Comparison of ENCODE assay signal across 24 mouse cellular contexts in genomic region chr19:36748996-36749395, GRCm38 (mm10). TPM values are rescaled to one million over a fixed set of nuclear protein-coding genes. Genes with fewer than 3 reads are reported as not detected.
DNase-seq lines count a peak whose midpoint lies in the region; ATAC-seq and TF ChIP-seq lines count a peak whose summit lies in the region.
"Had no signal": no experiment of that assay in that cellular context is flagged by ENCODE, and none has a peak within 500 bp of the region (broad histone marks: within the 10 kb centered on the region; RNA-seq: fewer than 3 reads in every experiment).

No protein-coding gene starts in this region.

- no peak for ATAC-seq in liver, postnatal 0 days
- ATAC-seq: activated CD4-positive, CD25-positive, alpha-beta regulatory T cell, adult 4 months; CD4-positive, CD25-positive, alpha-beta regulatory T cell, adult 4 months; forebrain, embryonic 13.5 days; forebrain, embryonic 15.5 days; Patski had no signal

- H3K27ac ChIP-seq in liver, adult 2 months (replicated peaks; ENCODE audit: insufficient read depth, low read depth, low read length), result no peak overlapping the region
- H3K27ac ChIP-seq in liver, postnatal 0 days (ENCODE audit: low read depth), result no peak overlapping the region
- H3K27ac ChIP-seq: embryonic facial prominence, embryonic 10.5 days; embryonic facial prominence, embryonic 12.5 days; forebrain, embryonic 13.5 days; forebrain, embryonic 15.5 days had no signal

- no peak for TF ChIP-seq EP300 in liver, postnatal 0 days (IDR thresholded peaks at IDR 0.05; ENCODE audit: low read depth)

- no peaks in the 10 kb centered on the region for H3K9me3 ChIP-seq in liver, postnatal 0 days (ENCODE audit: low read length)
- H3K9me3 ChIP-seq: embryonic facial prominence, embryonic 10.5 days; embryonic facial prominence, embryonic 12.5 days; forebrain, embryonic 13.5 days; forebrain, embryonic 15.5 days; G1E had no signal

- no peaks in the 10 kb centered on the region for H3K27me3 ChIP-seq in liver, adult 2 months (ENCODE audit: control insufficient read depth, insufficient read depth, low read length)
- no peaks in the 10 kb centered on the region for H3K27me3 ChIP-seq in liver, postnatal 0 days (ENCODE audit: insufficient read depth, low read length)
- H3K27me3 ChIP-seq: CH12.LX; embryonic facial prominence, embryonic 12.5 days; forebrain, embryonic 13.5 days; forebrain, embryonic 15.5 days had no signal

- no peaks in the 10 kb centered on the region for H3K36me3 ChIP-seq in liver, adult 2 months (ENCODE audit: control insufficient read depth, insufficient read depth, low read length)
- no peaks in the 10 kb centered on the region for H3K36me3 ChIP-seq in liver, postnatal 0 days (replicated peaks; ENCODE audit: insufficient read depth, low read length)
- H3K36me3 ChIP-seq: embryonic facial prominence, embryonic 10.5 days; embryonic facial prominence, embryonic 12.5 days; forebrain, embryonic 15.5 days; G1E had no signal

- no peak overlapping the region for H3K4me3 ChIP-seq in liver, adult 2 months (ENCODE audit: insufficient read depth, low read depth, low read length)
- H3K4me3 ChIP-seq in liver, postnatal 0 days (ENCODE audit: low read depth, low read length), result no peak overlapping the region
- H3K4me3 ChIP-seq: embryonic facial prominence, embryonic 10.5 days; embryonic facial prominence, embryonic 12.5 days; forebrain, embryonic 13.5 days; forebrain, embryonic 15.5 days had no signal

- no peak overlapping the region for H3K9ac ChIP-seq in liver, adult 2 months (ENCODE audit: low read depth, low read length)
- no peak overlapping the region for H3K9ac ChIP-seq in liver, postnatal 0 days (replicated peaks)
- H3K9ac ChIP-seq: embryonic facial prominence, embryonic 12.5 days; forebrain, embryonic 13.5 days; forebrain, embryonic 15.5 days had no signal

- TF ChIP-seq POLR2A in liver, adult 2 months (IDR thresholded peaks at IDR 0.05; ENCODE audit: extremely low read depth, insufficient read depth, low read length), result no peak

- H3K4me2 ChIP-seq in liver, postnatal 0 days (ENCODE audit: low read depth, low read length), result no peak overlapping the region
- H3K4me2 ChIP-seq: embryonic facial prominence, embryonic 12.5 days; forebrain, embryonic 13.5 days; forebrain, embryonic 15.5 days had no signal

- no peak for TF ChIP-seq CTCF in liver, adult 2 months (IDR thresholded peaks at IDR 0.05; ENCODE audit: low read depth, low read length)
- no peak for TF ChIP-seq CTCF in liver, postnatal 0 days (IDR thresholded peaks at IDR 0.05; ENCODE audit: low read depth)

- peak; percentile 60 for DNase-seq in gastrocnemius, adult 18-20 months (ENCODE audit: low spot score)
- DNase-seq in gastrocnemius, postnatal 10 days, result no peak
- peak; percentile 16 for DNase-seq in gastrocnemius, postnatal 25 days
- no peak for DNase-seq in gastrocnemius, postnatal 14 days
- DNase-seq in liver, adult 2 months (ENCODE audit: extremely low read depth, low read depth, low spot score), result peak; percentile 65
- DNase-seq in liver, postnatal 0 days, result no peak
- DNase-seq: adrenal gland, adult 8-10 months; adrenal gland, postnatal 14 days; adrenal gland, postnatal 36 days; B cell, adult 2 months; cerebellum, adult 11-12 months; cerebellum, adult 2 months; cerebellum, adult 9-10 months; cerebellum, postnatal 10 days; cerebellum, postnatal 25 days had no signal

- intact Hi-C loops in gastrocnemius, postnatal 14 days (cut with DNase I; ENCODE audit: low total_unique reads), result no loop called here

- H3K79me2 ChIP-seq in liver, adult 2 months (ENCODE audit: control insufficient read depth, insufficient read depth, low read length), result no peaks in the 10 kb centered on the region

- H3K4me1 ChIP-seq in liver, adult 2 months (ENCODE audit: control insufficient read depth, insufficient read depth, low read length), result peaks cover 4% of the 10 kb centered on the region
- no peaks in the 10 kb centered on the region for H3K4me1 ChIP-seq in liver, postnatal 0 days (ENCODE audit: insufficient read depth)
- H3K4me1 ChIP-seq: embryonic facial prominence, embryonic 10.5 days; embryonic facial prominence, embryonic 12.5 days; forebrain, embryonic 13.5 days; forebrain, embryonic 15.5 days had no signal

RNA-seq across cellular contexts. Expression of gene Ppp1r3c, which starts 12.5 kb away (rescaled TPM):
- total RNA-seq in gastrocnemius, adult 18-20 months (2021), result 100 to 1,000 TPM; 493 to 680 TPM
- total RNA-seq in gastrocnemius, postnatal 10 days (2021), result 100 to 1,000 TPM in 1 of 2 experiments, 10 to 100 TPM in 1; 85.4 to 102 TPM
- total RNA-seq in gastrocnemius, postnatal 25 days (2021), result 100 to 1,000 TPM; 219 to 491 TPM
- 100 to 1,000 TPM; 125 to 230 TPM for total RNA-seq in gastrocnemius, postnatal 14 days (2021)
- 30.1 and 39.9 TPM in 2 replicates for total RNA-seq in liver, adult 2 months (2014; rRNA removed)
- polyA plus RNA-seq in liver, adult 2 months (2012; rRNA removed), result 23.3 and 40.1 TPM in 2 replicates
- 11.3 and 12.0 TPM in 2 replicates for polyA plus RNA-seq in liver, postnatal 0 days (2015; fragmentation: Nextera tagmentation; extraction: Ambion mirVana)
- total RNA-seq: CH12.LX had no signal
- polyA plus RNA-seq: activated CD4-positive, CD25-positive, alpha-beta regulatory T cell, adult 4 months; CD4-positive, CD25-positive, alpha-beta regulatory T cell, adult 4 months; G1E had no signal

Comparison
In these comparisons a context has a peak if more than half of its experiments do, and no peak if none do; other contexts are left out.
1. DNase-seq: peak in gastrocnemius, adult 18-20 months (single experiment), gastrocnemius, postnatal 25 days (single experiment) and liver, adult 2 months (single experiment); none in gastrocnemius, postnatal 10 days (single experiment), gastrocnemius, postnatal 14 days (single experiment) and liver, postnatal 0 days (single experiment).